In the genomic region with DNA sequence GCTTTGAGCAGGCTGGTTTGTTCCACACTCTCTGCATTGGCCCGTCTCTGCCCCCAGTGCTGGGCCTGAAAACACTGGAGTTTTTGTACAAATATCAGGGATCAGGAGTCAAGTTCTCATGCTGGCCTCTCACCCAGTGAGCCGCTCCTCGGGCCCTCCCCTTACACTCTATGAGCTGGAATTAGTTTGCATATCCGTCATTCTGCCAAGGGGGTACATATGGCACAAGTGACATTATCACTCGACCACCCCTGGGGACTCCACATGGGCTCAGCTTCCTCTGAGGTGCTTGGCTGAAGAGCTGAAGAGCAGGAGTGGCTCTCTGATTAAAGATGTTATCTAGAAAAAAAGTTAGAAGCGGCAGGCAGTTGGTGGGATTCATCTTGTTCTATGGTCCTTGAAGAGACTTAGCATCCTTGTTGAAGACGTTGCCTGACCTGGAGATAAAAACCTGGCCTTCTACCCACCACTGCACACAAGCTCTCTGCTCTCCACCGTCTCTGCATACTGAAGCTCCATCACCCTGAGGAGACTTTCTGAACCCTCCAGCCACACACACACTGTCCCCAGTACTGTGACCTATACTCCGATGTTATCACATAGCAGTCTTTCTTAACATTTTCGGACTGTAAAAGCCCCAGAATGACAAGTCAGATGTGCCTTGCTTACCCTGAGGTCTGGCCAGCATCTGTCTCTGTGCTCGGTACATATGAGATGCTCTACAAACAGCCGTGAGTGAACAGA, we compare ENCODE assay signal across 12 mouse cellular contexts.
DNase-seq lines count a peak whose midpoint lies in the region; ATAC-seq and TF ChIP-seq lines count a peak whose summit lies in the region.
"Had no signal": no experiment of that assay in that cellular context is flagged by ENCODE, and none has a peak within 500 bp of the region (broad histone marks: within the 10 kb centered on the region; RNA-seq: fewer than 3 reads in every experiment).

No protein-coding gene starts in this region.

- H3K36me3 ChIP-seq in hindbrain, embryonic 16.5 days (ENCODE audit: control insufficient read depth, insufficient read depth, low read length), result no peaks in the 10 kb centered on the region
- H3K36me3 ChIP-seq in hindbrain, embryonic 11.5 days (ENCODE audit: control insufficient read depth, insufficient read depth, low read length), result no peaks in the 10 kb centered on the region
- H3K36me3 ChIP-seq in forebrain, postnatal 0 days (ENCODE audit: insufficient read depth), result no peaks in the 10 kb centered on the region
- H3K36me3 ChIP-seq: lung, embryonic 15.5 days had no signal

- H3K9me3 ChIP-seq in hindbrain, embryonic 16.5 days (ENCODE audit: control insufficient read depth, low read length), result no peaks in the 10 kb centered on the region
- H3K9me3 ChIP-seq in hindbrain, embryonic 11.5 days (ENCODE audit: control insufficient read depth, low read length), result no peaks in the 10 kb centered on the region
- no peaks in the 10 kb centered on the region for H3K9me3 ChIP-seq in forebrain, postnatal 0 days (ENCODE audit: low read length)
- H3K9me3 ChIP-seq: lung, embryonic 15.5 days; megakaryocyte, embryonic 14.5 days had no signal

- H3K4me2 ChIP-seq in hindbrain, embryonic 16.5 days (ENCODE audit: low read length), result peak overlapping the region; percentile 25; the same call in 1 of the 2 replicates
- no peak overlapping the region for H3K4me2 ChIP-seq in hindbrain, embryonic 11.5 days (replicated peaks; ENCODE audit: low read depth, low read length)
- no peak overlapping the region; the same call in 1 of the 2 replicates for H3K4me2 ChIP-seq in forebrain, postnatal 0 days (ENCODE audit: low read depth)
- H3K4me2 ChIP-seq: liver, embryonic 11.5 days; lung, embryonic 15.5 days had no signal

- peaks cover 9% of the 10 kb centered on the region for H3K4me1 ChIP-seq in hindbrain, embryonic 16.5 days (ENCODE audit: control insufficient read depth, insufficient read depth, low read depth, low read length)
- no peaks in the 10 kb centered on the region for H3K4me1 ChIP-seq in hindbrain, embryonic 11.5 days (replicated peaks; ENCODE audit: control insufficient read depth, insufficient read depth, low read length)
- peaks cover 6% of the 10 kb centered on the region; the same call in 1 of the 2 replicates for H3K4me1 ChIP-seq in forebrain, postnatal 0 days (ENCODE audit: insufficient read depth)
- H3K4me1 ChIP-seq: megakaryocyte, embryonic 14.5 days had no signal

- no peak for TF ChIP-seq CTCF in forebrain, postnatal 0 days (IDR thresholded peaks at IDR 0.05; ENCODE audit: low read depth)

- H3K9ac ChIP-seq in hindbrain, embryonic 16.5 days (ENCODE audit: low read depth, low read length), result no peak overlapping the region
- no peak overlapping the region for H3K9ac ChIP-seq in hindbrain, embryonic 11.5 days (ENCODE audit: low read depth, low read length)
- no peak overlapping the region for H3K9ac ChIP-seq in forebrain, postnatal 0 days
- H3K9ac ChIP-seq: lung, embryonic 15.5 days had no signal

- 0 out of 2 replicates have a peak, but pooled peaks cover 2% of the 10 kb centered on the region for H3K27me3 ChIP-seq in hindbrain, embryonic 16.5 days (replicated peaks; ENCODE audit: control insufficient read depth, insufficient read depth, low read length)
- no peaks in the 10 kb centered on the region for H3K27me3 ChIP-seq in hindbrain, embryonic 11.5 days (ENCODE audit: control insufficient read depth, insufficient read depth, low read length)
- no peaks in the 10 kb centered on the region for H3K27me3 ChIP-seq in forebrain, postnatal 0 days (ENCODE audit: insufficient read depth, low read length)
- H3K27me3 ChIP-seq: lung, embryonic 15.5 days had no signal

- DNase-seq in hindbrain, embryonic 11.5 days (ENCODE audit: low spot score), result no peak
- DNase-seq in urinary bladder, postnatal 4 days (ENCODE audit: low spot score in 2 of 2), result peak; percentile 14 to 50
- no peak for DNase-seq in urinary bladder, postnatal 14 days (ENCODE audit: low spot score)
- DNase-seq in forebrain, postnatal 0 days, result no peak
- no peak for DNase-seq in adrenal gland, adult (ENCODE audit: inconsistent age in 2 of 2, low spot score in 1 of 2)
- DNase-seq in Muller cell, postnatal 12 days (ENCODE audit: inconsistent ontology term), result no peak
- DNase-seq: adrenal gland, postnatal 14 days; cerebellum, adult 9-10 months had no signal

- ATAC-seq in hindbrain, embryonic 16.5 days, result no peak; the same call in 1 of the 2 replicates
- no peak for ATAC-seq in hindbrain, embryonic 11.5 days (ENCODE audit: low FRiP score)
- ATAC-seq in forebrain, postnatal 0 days, result peak; percentile 40

- WGBS in hindbrain, embryonic 16.5 days, result 53% methylated on average over 12 of the region's 12 CpGs
- 59% methylated on average over 12 of the region's 12 CpGs for WGBS in hindbrain, embryonic 11.5 days
- WGBS in forebrain, postnatal 0 days, result 60% methylated on average over 12 of the region's 12 CpGs

- H3K4me3 ChIP-seq in hindbrain, embryonic 16.5 days (ENCODE audit: low read length), result no peak overlapping the region
- no peak overlapping the region for H3K4me3 ChIP-seq in hindbrain, embryonic 11.5 days (ENCODE audit: low read depth, low read length)
- no peak overlapping the region for H3K4me3 ChIP-seq in forebrain, postnatal 0 days (ENCODE audit: low read depth, low read length)
- H3K4me3 ChIP-seq: lung, embryonic 15.5 days; megakaryocyte, embryonic 14.5 days had no signal

- no peak overlapping the region for H3K27ac ChIP-seq in hindbrain, embryonic 16.5 days (ENCODE audit: low read depth, low read length)
- H3K27ac ChIP-seq in hindbrain, embryonic 11.5 days (ENCODE audit: low read depth, low read length), result no peak overlapping the region
- no peak overlapping the region for H3K27ac ChIP-seq in forebrain, postnatal 0 days (ENCODE audit: low read depth, low read length)
- H3K27ac ChIP-seq: lung, embryonic 15.5 days had no signal

Comparison
In these comparisons a context has a peak if more than half of its experiments do, and no peak if none do; other contexts are left out.
1. DNase-seq: peak in urinary bladder, postnatal 4 days (2 of 2); none in hindbrain, embryonic 11.5 days (single experiment), urinary bladder, postnatal 14 days (single experiment), forebrain, postnatal 0 days (single experiment), adrenal gland, adult (0 of 2) and Muller cell, postnatal 12 days (single experiment).